Mouse (Mus musculus) liver, embryonic 11.5 days (tissue): ENCODE measurements around the gene Tmcc3. TPM values are rescaled to one million over a fixed set of nuclear protein-coding genes. Genes with fewer than 3 reads are reported as not detected.

Experiments used
- ATAC-seq: fragments of 200-750 bp; cut with Nextera tagmentation; replicated peaks from 2 replicates; pipeline ENCODE4 v1.8.0; 2017; ENCODE audit warnings: moderate number of reproducible peaks, mild to moderate bottlenecking, moderate TSS enrichment, moderate library complexity; ENCODE audit not compliant: low FRiP score
- DNase-seq: peaks from one replicate; pipeline ENCODE4 v3.0.0-alpha.2; 2017; ENCODE audit warnings: low spot score
- H3K27ac ChIP-seq: fragments of 300-500 bp; sonication (generic); 2 replicates; pipeline ENCODE4 v1.5.1; 2014; ENCODE audit warnings: mild to moderate bottlenecking, low read depth, low read length, control low read depth
- H3K27me3 ChIP-seq: fragments of 300-500 bp; sonication (generic); replicated peaks from 2 replicates; pipeline ENCODE4 v1.6.1; 2014; ENCODE audit warnings: low read length, mixed read lengths; ENCODE audit not compliant: control insufficient read depth, insufficient read depth
- H3K36me3 ChIP-seq: fragments of 300-500 bp; sonication (generic); 2 replicates; pipeline ENCODE4 v1.6.1; 2014; ENCODE audit warnings: mild to moderate bottlenecking, low read length, moderate library complexity, mixed read lengths; ENCODE audit not compliant: control insufficient read depth, insufficient read depth
- H3K4me1 ChIP-seq: fragments of 300-500 bp; sonication (generic); replicated peaks from 2 replicates; pipeline ENCODE4 v1.6.1; 2014; ENCODE audit warnings: low read length, mixed read lengths; ENCODE audit not compliant: control insufficient read depth, insufficient read depth
- H3K4me2 ChIP-seq: fragments of 300-500 bp; sonication (generic); 2 replicates; pipeline ENCODE4 v1.6.1; 2014; ENCODE audit warnings: mild to moderate bottlenecking, control low read depth, moderate library complexity
- H3K4me3 ChIP-seq: fragments of 300-500 bp; sonication (generic); 2 replicates; pipeline ENCODE4 v1.5.1; 2014; ENCODE audit warnings: low read depth, low read length, control low read depth
- H3K9ac ChIP-seq: fragments of 300-500 bp; sonication (generic); 2 replicates; pipeline ENCODE4 v1.6.1; 2014; ENCODE audit warnings: low read depth, low read length, control low read depth
- H3K9me3 ChIP-seq: fragments of 300-500 bp; sonication (generic); 2 replicates; pipeline ENCODE4 v1.6.1; 2016; ENCODE audit warnings: low read length, inconsistent platforms, mixed read lengths; ENCODE audit not compliant: control insufficient read depth
- WGBS: fragments of 180-500 bp; shearing (Covaris S2); extraction: QIAGEN DNeasy Blood & Tissue Kit; methylation state at CpG from one replicate; pipeline ENCODE4 v1.1.7; 2014; 5-methylcytosine and 5-hydroxymethylcytosine counted together
- polyA plus RNA-seq: library from polyadenylated mRNA; unstranded; fragments of >200 nt; fragmentation: Nextera tagmentation; extraction: Ambion mirVana; gene quantifications from 2 replicates; pipeline ENCODE4 v1.2.1, GENCODE M21; 2014

The Tmcc3 gene
- polyA plus RNA-seq, 1 experiment from 2014 or later = 5.6 TPM

- ATAC-seq (no peak), DNase-seq (no peak)
- peaks cover 31% of the 10 kb centered on the region for H3K27me3 ChIP-seq
- H3K4me3 ChIP-seq = no peak overlapping the region
- no peaks in the 10 kb centered on the region for H3K9me3 ChIP-seq
- H3K4me1 ChIP-seq = no peaks in the 10 kb centered on the region
- no peak overlapping the region for H3K27ac ChIP-seq
- WGBS = 79% methylated on average over 4 of the region's 4 CpGs
- no peak overlapping the region for H3K4me2 ChIP-seq
- H3K36me3 ChIP-seq = no peaks in the 10 kb centered on the region
- no peak overlapping the region for H3K9ac ChIP-seq
Measured at GRCm38 (mm10) chr10:94313146-94313545, 1.4 kb downstream of the Tmcc3 start.

- Histone ChIP-seq H3K4me2 (no peak overlapping the region), H3K4me1 (no peaks in the 10 kb centered on the region), H3K9me3 (no peaks in the 10 kb centered on the region), H3K27ac (no peak overlapping the region), H3K9ac (no peak overlapping the region), H3K4me3 (no peak overlapping the region), H3K36me3 (no peaks in the 10 kb centered on the region), H3K27me3 (0 out of 2 replicates have a peak, but pooled peaks cover 3% of the 10 kb centered on the region)
- no peak for ATAC-seq
- DNase-seq = no peak
- 77% methylated on average over 4 of the region's 4 CpGs for WGBS
Measured at GRCm38 (mm10) chr10:94318574-94318973, 6.8 kb downstream of the Tmcc3 start.

- no peaks in the 10 kb centered on the region for H3K4me1 ChIP-seq
- no peak overlapping the region for H3K4me3 ChIP-seq
- ATAC-seq = no peak
- no peak overlapping the region for H3K9ac ChIP-seq
- H3K27me3 ChIP-seq = no peaks in the 10 kb centered on the region
- 57% methylated on average over 5 of the region's 5 CpGs for WGBS
- H3K9me3 ChIP-seq = 0 out of 2 replicates have a peak, but pooled peaks cover 2% of the 10 kb centered on the region
- H3K36me3 ChIP-seq = no peaks in the 10 kb centered on the region
- no peak overlapping the region for H3K4me2 ChIP-seq
- H3K27ac ChIP-seq = no peak overlapping the region
- no peak for DNase-seq
Measured at GRCm38 (mm10) chr10:94329962-94330361, 18.2 kb downstream of the Tmcc3 start.

GRCm38 (mm10) chr10:94332358-94333137, 20.8 kb downstream of the Tmcc3 start:
- Histone ChIP-seq H3K36me3 (no peaks in the 10 kb centered on the region), H3K27me3 (no peaks in the 10 kb centered on the region), H3K4me2 (no peak overlapping the region), H3K4me1 (no peaks in the 10 kb centered on the region), H3K9me3 (0 out of 2 replicates have a peak, but pooled peaks cover 2% of the 10 kb centered on the region), H3K27ac (no peak overlapping the region), H3K9ac (no peak overlapping the region), H3K4me3 (no peak overlapping the region)
- DNase-seq (no peak), ATAC-seq (no peak)
- 80% methylated on average over 16 of the region's 16 CpGs for WGBS

- Histone ChIP-seq H3K4me1 (no peaks in the 10 kb centered on the region), H3K36me3 (no peaks in the 10 kb centered on the region), H3K4me2 (no peak overlapping the region), H3K27me3 (no peaks in the 10 kb centered on the region), H3K4me3 (no peak overlapping the region), H3K9me3 (0 out of 2 replicates have a peak, but pooled peaks cover 2% of the 10 kb centered on the region), H3K9ac (no peak overlapping the region), H3K27ac (no peak overlapping the region)
- 64% methylated on average over 8 of the region's 8 CpGs for WGBS
- DNase-seq (no peak), ATAC-seq (no peak)
Measured at GRCm38 (mm10) chr10:94333328-94333727, 21.6 kb downstream of the Tmcc3 start.

GRCm38 (mm10) chr10:94335047-94335446, 23.3 kb downstream of the Tmcc3 start:
- no peak overlapping the region for H3K27ac ChIP-seq
- H3K9me3 ChIP-seq = 0 out of 2 replicates have a peak, but pooled peaks cover 2% of the 10 kb centered on the region
- no peaks in the 10 kb centered on the region for H3K27me3 ChIP-seq
- H3K4me3 ChIP-seq = no peak overlapping the region
- ATAC-seq (no peak), DNase-seq (no peak)
- 87% methylated on average over 10 of the region's 10 CpGs for WGBS
- H3K9ac ChIP-seq = no peak overlapping the region
- H3K4me1 ChIP-seq = no peaks in the 10 kb centered on the region
- H3K36me3 ChIP-seq = no peaks in the 10 kb centered on the region
- H3K4me2 ChIP-seq = no peak overlapping the region

- 92% methylated on average over 6 of the region's 6 CpGs for WGBS
- no peaks in the 10 kb centered on the region for H3K4me1 ChIP-seq
- 0 out of 2 replicates have a peak, but pooled peaks cover 2% of the 10 kb centered on the region for H3K9me3 ChIP-seq
- H3K27ac ChIP-seq = no peak overlapping the region
- H3K4me3 ChIP-seq = no peak overlapping the region
- no peak overlapping the region for H3K4me2 ChIP-seq
- DNase-seq (no peak), ATAC-seq (no peak)
- no peaks in the 10 kb centered on the region for H3K36me3 ChIP-seq
- H3K27me3 ChIP-seq = no peaks in the 10 kb centered on the region
- no peak overlapping the region for H3K9ac ChIP-seq
Measured at GRCm38 (mm10) chr10:94336071-94336470, 24.3 kb downstream of the Tmcc3 start.

- Histone ChIP-seq H3K36me3 (no peaks in the 10 kb centered on the region), H3K9me3 (no peaks in the 10 kb centered on the region), H3K4me3 (no peak overlapping the region), H3K27me3 (no peaks in the 10 kb centered on the region), H3K4me1 (no peaks in the 10 kb centered on the region), H3K9ac (no peak overlapping the region), H3K4me2 (no peak overlapping the region), H3K27ac (no peak overlapping the region)
- ATAC-seq (no peak), DNase-seq (no peak)
- WGBS = 69% methylated on average over 17 of the region's 17 CpGs
Measured at GRCm38 (mm10) chr10:94341501-94341900, 29.8 kb downstream of the Tmcc3 start.

GRCm38 (mm10) chr10:94342256-94342655, 30.5 kb downstream of the Tmcc3 start:
- Histone ChIP-seq H3K9ac (no peak overlapping the region), H3K4me3 (no peak overlapping the region), H3K4me2 (no peak overlapping the region), H3K36me3 (no peaks in the 10 kb centered on the region), H3K27me3 (no peaks in the 10 kb centered on the region), H3K4me1 (no peaks in the 10 kb centered on the region), H3K27ac (no peak overlapping the region), H3K9me3 (no peaks in the 10 kb centered on the region)
- ATAC-seq (no peak), DNase-seq (no peak)
- 66% methylated on average over 7 of the region's 7 CpGs for WGBS
